Mouse (Mus musculus): ENCODE measurements around the gene Slc34a1. TPM values are rescaled to one million over a fixed set of nuclear protein-coding genes. Genes with fewer than 3 reads are reported as not detected.
A peak's percentile ranks its signal among the peaks of the same experiment; 100 is the strongest.

The Slc34a1 gene
- total and polyA plus RNA-seq, 2 experiments from 2014 or later = not detected

DNA sequence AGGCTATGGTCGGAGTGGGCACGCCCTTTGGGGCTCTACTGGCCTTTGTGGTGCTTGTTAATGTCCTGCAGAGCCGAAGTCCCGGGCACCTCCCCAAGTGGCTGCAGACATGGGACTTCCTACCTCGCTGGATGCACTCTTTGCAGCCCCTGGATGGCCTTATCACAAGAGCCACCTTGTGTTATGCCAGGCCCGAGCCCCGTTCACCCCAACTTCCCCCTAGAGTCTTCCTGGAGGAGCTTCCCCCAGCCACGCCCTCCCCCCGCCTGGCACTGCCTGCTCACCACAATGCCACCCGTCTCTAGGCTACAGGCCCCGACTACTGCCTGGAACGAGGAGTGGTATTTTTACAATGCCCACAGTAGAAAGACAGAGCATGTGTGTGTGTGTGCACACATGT lies 15.3 kb downstream of the Slc34a1 start:
- no peak overlapping the region for H3K4me2 ChIP-seq (ENCODE audit: low read depth, low read length)
- ATAC-seq (ENCODE audit: insufficient read depth, low read depth) = no peak
- DNase-seq (ENCODE audit: low spot score) = no peak
- peaks cover 62% of the 10 kb centered on the region for H3K27me3 ChIP-seq (ENCODE audit: control insufficient read depth, insufficient read depth, low read length)
- no peaks in the 10 kb centered on the region for H3K4me1 ChIP-seq (ENCODE audit: control insufficient read depth, insufficient read depth)
- WGBS = 69% methylated on average over 12 of the region's 12 CpGs
- H3K36me3 ChIP-seq (replicated peaks; ENCODE audit: control insufficient read depth, insufficient read depth, low read length) = no peaks in the 10 kb centered on the region
- no peak overlapping the region for H3K9ac ChIP-seq (replicated peaks; ENCODE audit: low read depth, low read length)
- no peak overlapping the region for H3K4me3 ChIP-seq (ENCODE audit: low read depth, low read length)
- TF ChIP-seq EP300 (IDR thresholded peaks at IDR 0.05; ENCODE audit: low read depth) (no peak), CTCF (IDR thresholded peaks at IDR 0.05; ENCODE audit: low read depth) (no peak)
- H3K9me3 ChIP-seq (replicated peaks; ENCODE audit: control insufficient read depth, low read length) = no peaks in the 10 kb centered on the region
- H3K27ac ChIP-seq (ENCODE audit: low read depth) = no peak overlapping the region

DNA sequence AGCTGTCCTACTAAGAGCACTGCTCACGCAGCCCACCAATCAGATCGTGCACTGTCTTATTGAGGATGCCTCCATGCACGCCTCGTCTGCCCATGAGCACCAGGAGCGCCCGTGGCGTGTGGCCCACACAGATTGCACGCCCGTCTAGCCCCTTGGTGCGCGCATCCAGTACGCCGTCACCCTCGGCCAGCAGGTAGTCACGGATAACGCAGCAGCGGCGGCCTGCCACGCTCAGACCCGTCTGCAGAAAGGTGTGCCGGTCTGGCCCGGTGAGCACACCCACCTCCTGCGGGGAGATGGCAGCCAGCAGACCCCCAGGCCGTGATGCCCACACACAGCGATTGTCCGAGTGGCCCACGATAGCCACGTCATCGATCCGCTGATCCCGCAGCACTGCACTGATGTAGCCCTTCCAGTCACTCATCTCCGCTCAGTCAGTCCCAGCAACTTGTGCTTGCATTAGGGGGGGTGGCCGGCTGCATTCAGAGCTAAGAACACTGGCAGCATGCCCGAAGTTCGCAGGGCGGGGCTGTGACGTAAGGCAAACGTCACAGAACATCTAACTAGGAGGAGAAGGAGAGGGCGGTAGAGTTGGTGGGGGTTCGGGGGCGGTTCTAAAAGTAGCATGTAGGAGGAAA lies 16.9 kb downstream of the Slc34a1 start, which contains the start of gene Pfn3:
Gene Pfn3 (minus strand): TSS at position 490 of the 638 bp plus-strand sequence.
- Histone ChIP-seq H3K9me3 (replicated peaks; ENCODE audit: control insufficient read depth, low read length) (no peaks in the 10 kb centered on the region), H3K4me1 (ENCODE audit: control insufficient read depth, insufficient read depth) (no peaks in the 10 kb centered on the region), H3K27ac (ENCODE audit: low read depth) (no peak within 1 kb of the TSS), H3K27me3 (ENCODE audit: control insufficient read depth, insufficient read depth, low read length) (peaks cover 63% of the 10 kb centered on the region), H3K4me3 (ENCODE audit: low read depth, low read length) (peak within 1 kb of the TSS; percentile 6; the same call in 1 of the 2 replicates), H3K4me2 (ENCODE audit: low read depth, low read length) (peak within 1 kb of the TSS; percentile 7; the same call in 1 of the 2 replicates), H3K9ac (replicated peaks; ENCODE audit: low read depth, low read length) (no peak within 1 kb of the TSS), H3K36me3 (replicated peaks; ENCODE audit: control insufficient read depth, insufficient read depth, low read length) (no peaks in the 10 kb centered on the region)
- TF ChIP-seq EP300 (IDR thresholded peaks at IDR 0.05; ENCODE audit: low read depth) = no peak
- TF ChIP-seq CTCF (IDR thresholded peaks at IDR 0.05; ENCODE audit: low read depth) = no peak
- 10% methylated on average over 41 of the region's 41 CpGs for WGBS
- DNase-seq (ENCODE audit: low spot score) = peak; percentile 18
- peak; percentile 54 for ATAC-seq (ENCODE audit: insufficient read depth, low read depth)

- Histone ChIP-seq H3K4me3 (ENCODE audit: low read depth, low read length) (no peak overlapping the region), H3K9ac (replicated peaks; ENCODE audit: low read depth, low read length) (no peak overlapping the region), H3K27me3 (ENCODE audit: control insufficient read depth, insufficient read depth, low read length) (peaks cover 83% of the 10 kb centered on the region), H3K9me3 (replicated peaks; ENCODE audit: control insufficient read depth, low read length) (no peaks in the 10 kb centered on the region), H3K4me1 (ENCODE audit: control insufficient read depth, insufficient read depth) (no peaks in the 10 kb centered on the region; the same call in 1 of the 2 replicates), H3K27ac (ENCODE audit: low read depth) (no peak overlapping the region), H3K4me2 (ENCODE audit: low read depth, low read length) (no peak overlapping the region), H3K36me3 (replicated peaks; ENCODE audit: control insufficient read depth, insufficient read depth, low read length) (no peaks in the 10 kb centered on the region)
- whole genome bisulfite sequencing = 11% methylated on average over 12 of the region's 12 CpGs
- peak; percentile 88 for TF ChIP-seq CTCF (IDR thresholded peaks at IDR 0.05; ENCODE audit: low read depth)
- no peak for TF ChIP-seq EP300 (IDR thresholded peaks at IDR 0.05; ENCODE audit: low read depth)
- ATAC-seq (ENCODE audit: insufficient read depth, low read depth) = peak; percentile 79
- DNase-seq (ENCODE audit: low spot score) = peak; percentile 59
Measured at GRCm38 (mm10) chr13:55418004-55418403, 20.0 kb downstream of the Slc34a1 start.

DNA sequence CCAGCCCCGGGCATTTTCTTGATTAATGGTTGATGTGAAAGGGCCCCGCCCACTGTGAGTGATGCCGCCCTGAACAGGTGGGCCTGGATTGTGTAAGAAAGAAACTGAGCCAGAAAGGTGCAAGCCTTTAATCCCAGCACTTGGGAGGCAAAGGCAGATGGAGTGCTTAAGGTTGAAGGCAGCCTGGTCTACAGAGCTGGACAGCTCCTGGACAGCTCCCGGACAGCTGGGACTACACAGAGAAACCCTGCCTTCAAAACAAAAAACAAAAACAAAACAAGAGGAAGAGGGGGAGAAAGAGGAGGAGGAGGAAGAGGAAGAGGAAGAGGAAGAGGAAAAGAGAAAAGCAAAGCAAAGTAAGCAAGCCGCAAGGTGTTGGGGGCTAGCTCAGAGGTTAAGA lies 21.2 kb downstream of the Slc34a1 start:
- Histone ChIP-seq H3K27me3 (ENCODE audit: control insufficient read depth, insufficient read depth, low read length) (peaks cover 71% of the 10 kb centered on the region), H3K4me1 (ENCODE audit: control insufficient read depth, insufficient read depth) (no peaks in the 10 kb centered on the region; the same call in 1 of the 2 replicates), H3K27ac (ENCODE audit: low read depth) (no peak overlapping the region), H3K4me2 (ENCODE audit: low read depth, low read length) (no peak overlapping the region), H3K36me3 (replicated peaks; ENCODE audit: control insufficient read depth, insufficient read depth, low read length) (no peaks in the 10 kb centered on the region), H3K4me3 (ENCODE audit: low read depth, low read length) (no peak overlapping the region), H3K9ac (replicated peaks; ENCODE audit: low read depth, low read length) (no peak overlapping the region), H3K9me3 (replicated peaks; ENCODE audit: control insufficient read depth, low read length) (no peaks in the 10 kb centered on the region)
- DNase-seq (ENCODE audit: low spot score) (no peak), ATAC-seq (ENCODE audit: insufficient read depth, low read depth) (no peak)
- TF ChIP-seq CTCF (IDR thresholded peaks at IDR 0.05; ENCODE audit: low read depth) = no peak
- TF ChIP-seq EP300 (IDR thresholded peaks at IDR 0.05; ENCODE audit: low read depth) = no peak
- 76% methylated on average over 5 of the region's 5 CpGs for WGBS

DNA sequence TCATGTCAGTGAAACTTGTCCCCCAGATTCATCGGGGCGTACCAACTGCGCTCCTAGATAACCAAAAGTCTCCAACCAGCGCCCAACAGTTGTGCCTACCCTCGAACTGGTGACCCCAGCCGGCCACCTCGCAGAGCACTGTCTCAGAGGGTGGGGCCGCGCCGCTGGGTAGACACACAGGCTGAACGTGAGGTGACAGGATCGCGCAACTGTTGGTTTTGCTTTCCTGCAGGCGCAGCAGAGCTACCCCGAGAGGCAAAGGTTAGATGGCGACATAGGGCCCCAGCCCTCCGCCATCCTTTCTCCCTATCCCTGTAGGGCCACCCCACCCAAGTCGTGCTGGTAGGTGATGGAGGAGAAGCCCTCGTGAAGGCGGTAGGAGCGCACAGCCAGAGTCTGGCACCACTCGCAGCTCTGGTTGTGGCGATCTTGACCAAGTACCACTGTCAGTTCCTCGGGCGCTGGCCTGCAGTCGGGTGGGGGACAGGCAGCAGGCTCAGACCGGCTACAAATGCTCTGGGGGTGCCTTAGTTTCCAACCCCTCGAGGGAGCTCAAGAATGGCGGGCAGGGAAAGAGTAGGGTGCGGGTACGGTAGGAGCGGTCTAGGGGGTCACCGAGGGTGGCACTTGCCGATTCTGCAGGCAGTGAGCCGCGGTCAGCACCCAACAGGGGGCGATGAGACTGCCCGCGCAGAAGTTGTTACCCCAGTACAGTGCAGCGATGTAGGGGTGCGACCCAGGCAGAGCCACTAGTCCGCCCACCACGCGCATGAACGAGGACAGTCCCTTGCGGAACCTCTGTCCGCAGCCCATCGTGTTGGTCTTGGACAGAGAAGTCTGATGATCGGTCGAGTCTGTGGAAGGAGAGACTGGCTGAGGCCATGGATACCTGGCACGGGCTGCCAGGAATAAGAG lies 22.3 kb downstream of the Slc34a1 start:
- DNase-seq (ENCODE audit: low spot score) = no peak
- 21% methylated on average over 51 of the region's 51 CpGs for WGBS

More for the DNA sequence above, 22.3 kb downstream of the Slc34a1 start:
- no peak overlapping the region for H3K9ac ChIP-seq (replicated peaks; ENCODE audit: low read depth, low read length)
- H3K9me3 ChIP-seq (replicated peaks; ENCODE audit: control insufficient read depth, low read length) = no peaks in the 10 kb centered on the region
- TF ChIP-seq CTCF (IDR thresholded peaks at IDR 0.05; ENCODE audit: low read depth) = no peak
- no peak for TF ChIP-seq EP300 (IDR thresholded peaks at IDR 0.05; ENCODE audit: low read depth)
- H3K4me2 ChIP-seq (ENCODE audit: low read depth, low read length) = peak overlapping the region; percentile 47
- no peak overlapping the region for H3K27ac ChIP-seq (ENCODE audit: low read depth)
- H3K27me3 ChIP-seq (ENCODE audit: control insufficient read depth, insufficient read depth, low read length) = peaks cover 60% of the 10 kb centered on the region
- no peaks in the 10 kb centered on the region for H3K36me3 ChIP-seq (replicated peaks; ENCODE audit: control insufficient read depth, insufficient read depth, low read length)
- no peaks in the 10 kb centered on the region; the same call in 1 of the 2 replicates for H3K4me1 ChIP-seq (ENCODE audit: control insufficient read depth, insufficient read depth)
- no peak for ATAC-seq (ENCODE audit: insufficient read depth, low read depth)
- H3K4me3 ChIP-seq (ENCODE audit: low read depth, low read length) = peak overlapping the region; percentile 27
